Mouse (Mus musculus): ENCODE data around the gene Zfp60. TPM values are rescaled to one million over a fixed set of nuclear protein-coding genes. Genes with fewer than 3 reads are reported as not detected.

The Zfp60 gene
- 0.43 and 0.51 TPM in 2 replicates for polyA plus RNA-seq (2012)

DNA sequence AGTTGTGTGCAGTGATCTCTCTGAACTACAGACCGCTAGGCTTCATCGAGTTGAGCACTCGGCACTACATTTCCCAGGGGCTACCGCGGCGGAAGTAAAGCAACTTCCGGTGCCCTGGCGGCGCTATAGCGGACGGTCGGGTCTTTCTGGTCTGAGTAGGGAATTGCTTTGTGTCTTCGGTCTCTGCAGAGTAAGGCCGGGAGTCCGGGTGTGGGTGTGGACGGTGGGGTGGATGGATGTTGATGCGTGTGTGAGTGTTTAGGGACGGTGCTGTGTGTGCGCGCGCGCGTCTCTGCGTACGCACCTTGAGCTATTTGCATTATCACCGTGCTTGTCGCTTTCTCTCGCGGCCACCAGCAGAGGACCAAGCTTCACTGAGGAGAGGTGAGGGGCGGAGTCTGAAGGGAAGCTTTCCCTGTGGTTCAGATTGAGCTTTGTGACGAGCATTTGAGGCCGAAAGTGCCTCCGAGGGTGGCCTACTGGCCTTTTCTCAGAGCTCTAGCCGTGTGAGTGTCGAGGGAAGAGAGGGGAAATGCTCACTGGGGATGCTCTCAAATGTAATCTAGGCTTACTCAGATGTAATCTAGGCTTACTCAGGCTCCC, at the start of gene Zfp60:
Gene Zfp60, plus strand, starts transcription at position 109 of the 603 bp plus-strand sequence.
- TF ChIP-seq GATA1 (IDR thresholded peaks at IDR 0.05; ENCODE audit: low read length), result no peak

DNA sequence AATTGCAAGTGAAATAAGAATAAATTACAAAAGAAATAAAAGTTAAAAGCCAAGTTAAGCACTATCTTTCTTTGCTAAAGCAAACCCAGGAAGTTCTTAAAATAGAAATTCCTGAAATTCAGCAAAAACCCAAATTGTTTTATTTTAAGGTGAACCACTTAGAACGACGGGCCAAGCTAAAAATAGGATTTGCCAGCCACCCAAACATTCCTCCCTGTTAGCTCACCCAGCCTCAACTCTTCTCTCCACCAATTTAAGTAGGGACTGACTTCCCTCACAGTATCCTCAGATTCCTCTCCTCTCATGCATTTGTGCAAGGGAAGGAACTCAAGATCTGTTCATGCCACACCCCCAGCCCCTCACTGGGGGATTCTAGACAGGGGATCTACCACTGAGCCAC, 48.0 kb upstream of the Zfp60 start:
- no peak for TF ChIP-seq GATA1 (IDR thresholded peaks at IDR 0.05; ENCODE audit: low read length)

DNA sequence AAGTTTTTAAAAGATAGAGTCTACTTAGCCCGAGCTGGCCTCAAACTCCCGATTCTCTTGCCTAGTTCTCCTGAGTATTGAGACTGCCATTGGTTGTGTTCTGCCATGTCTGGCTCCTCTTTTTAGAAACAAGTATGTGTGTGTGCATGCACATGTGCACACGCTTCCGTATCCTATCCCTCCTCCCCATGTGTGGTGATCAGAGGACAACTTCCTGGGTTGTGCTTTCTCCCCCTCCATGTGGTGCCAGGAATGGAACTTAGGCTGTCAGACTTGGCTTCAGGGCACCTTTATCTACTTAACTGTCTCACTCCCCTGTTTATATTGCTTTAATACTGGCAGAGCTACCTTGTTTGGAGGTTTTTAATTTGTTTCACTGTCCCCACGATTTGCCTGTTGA, 46.0 kb upstream of the Zfp60 start:
- TF ChIP-seq GATA1 (IDR thresholded peaks at IDR 0.05; ENCODE audit: low read length), result no peak

DNA sequence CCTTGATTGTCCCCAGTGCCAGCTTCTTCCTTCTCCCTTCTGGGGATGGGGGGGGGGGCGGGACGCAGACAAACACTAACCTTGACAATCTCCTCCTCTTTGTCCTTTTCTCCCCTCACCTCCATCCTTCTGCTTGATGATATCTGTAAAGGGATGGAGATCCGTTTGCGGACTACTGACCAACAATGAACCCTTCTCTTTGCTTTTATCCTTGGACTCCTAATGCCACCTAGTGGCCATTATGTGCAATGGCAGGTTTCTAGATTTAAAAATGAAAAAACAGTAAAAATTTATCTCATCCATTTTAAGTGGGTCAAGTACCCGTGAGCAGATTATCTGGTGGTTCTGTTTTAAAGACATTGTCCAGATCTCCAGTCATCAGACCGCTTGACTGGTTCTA, 45.5 kb upstream of the Zfp60 start:
- no peak for TF ChIP-seq GATA1 (IDR thresholded peaks at IDR 0.05; ENCODE audit: low read length)

DNA sequence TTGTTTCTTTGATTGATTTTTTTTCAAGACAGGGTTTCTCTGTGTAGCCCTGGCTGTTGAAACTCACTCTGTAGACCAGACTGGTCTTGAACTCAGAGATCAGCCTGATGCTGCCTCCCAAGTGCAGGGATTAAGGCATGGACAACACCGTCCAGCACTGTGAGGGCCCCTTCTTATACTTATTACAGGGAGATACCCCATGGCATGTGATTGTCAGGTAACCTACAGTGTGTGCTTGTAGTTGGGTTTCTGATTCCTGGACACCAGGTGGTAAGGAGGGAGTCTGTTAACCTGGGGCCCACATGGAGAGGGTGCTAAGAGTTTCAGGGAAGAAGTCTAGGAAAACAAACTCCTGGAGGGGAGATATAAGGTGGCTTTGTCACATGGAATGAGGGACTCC, 44.1 kb upstream of the Zfp60 start:
- no peak for TF ChIP-seq GATA1 (IDR thresholded peaks at IDR 0.05; ENCODE audit: low read length)

DNA sequence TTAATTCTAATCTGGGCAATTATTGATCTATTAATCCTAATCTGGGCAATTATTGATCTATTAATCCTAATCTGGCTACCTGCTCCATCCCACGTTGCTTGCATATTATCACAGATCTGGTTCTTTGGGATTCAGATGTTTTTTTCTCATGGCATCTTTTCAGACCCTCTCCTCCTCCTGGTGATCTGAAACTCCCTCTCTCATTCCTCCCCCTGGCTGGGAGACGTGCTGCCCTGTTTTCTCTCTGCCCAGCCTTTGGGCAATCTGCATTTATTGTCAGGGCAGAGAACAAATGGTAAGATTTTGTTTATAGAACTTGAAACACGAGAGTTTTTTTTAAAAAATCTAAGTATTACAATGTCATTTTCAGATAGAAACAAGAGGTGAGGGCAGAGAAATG, 43.4 kb upstream of the Zfp60 start:
- TF ChIP-seq GATA1 (IDR thresholded peaks at IDR 0.05; ENCODE audit: low read length), result no peak

DNA sequence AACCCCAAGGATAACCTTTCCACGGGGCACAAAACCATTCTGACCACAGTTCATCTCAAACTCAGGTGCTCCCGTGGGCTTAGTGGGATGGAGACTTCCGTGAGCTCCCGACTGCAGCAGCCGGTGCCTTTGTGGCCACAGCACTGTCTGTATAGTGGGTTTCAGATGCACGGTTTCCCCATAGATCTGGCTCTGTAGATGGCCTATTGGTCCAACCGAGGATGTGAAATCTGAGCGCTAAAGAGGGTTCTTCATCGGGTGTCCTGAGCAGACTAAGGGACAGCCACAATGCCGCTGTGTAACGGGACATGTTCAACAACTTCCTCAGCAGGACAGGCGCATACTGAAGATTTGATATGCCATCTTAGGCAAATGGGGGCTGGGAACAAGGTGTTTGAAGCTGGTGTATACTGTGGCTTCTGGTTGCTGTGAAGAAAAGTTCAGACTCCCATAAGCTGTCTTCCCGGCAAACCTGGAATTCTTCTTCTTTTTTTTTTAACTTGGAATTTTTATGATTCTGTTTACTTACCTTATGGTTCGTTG, 42.9 kb upstream of the Zfp60 start:
- no peak for TF ChIP-seq GATA1 (IDR thresholded peaks at IDR 0.05; ENCODE audit: low read length)

DNA sequence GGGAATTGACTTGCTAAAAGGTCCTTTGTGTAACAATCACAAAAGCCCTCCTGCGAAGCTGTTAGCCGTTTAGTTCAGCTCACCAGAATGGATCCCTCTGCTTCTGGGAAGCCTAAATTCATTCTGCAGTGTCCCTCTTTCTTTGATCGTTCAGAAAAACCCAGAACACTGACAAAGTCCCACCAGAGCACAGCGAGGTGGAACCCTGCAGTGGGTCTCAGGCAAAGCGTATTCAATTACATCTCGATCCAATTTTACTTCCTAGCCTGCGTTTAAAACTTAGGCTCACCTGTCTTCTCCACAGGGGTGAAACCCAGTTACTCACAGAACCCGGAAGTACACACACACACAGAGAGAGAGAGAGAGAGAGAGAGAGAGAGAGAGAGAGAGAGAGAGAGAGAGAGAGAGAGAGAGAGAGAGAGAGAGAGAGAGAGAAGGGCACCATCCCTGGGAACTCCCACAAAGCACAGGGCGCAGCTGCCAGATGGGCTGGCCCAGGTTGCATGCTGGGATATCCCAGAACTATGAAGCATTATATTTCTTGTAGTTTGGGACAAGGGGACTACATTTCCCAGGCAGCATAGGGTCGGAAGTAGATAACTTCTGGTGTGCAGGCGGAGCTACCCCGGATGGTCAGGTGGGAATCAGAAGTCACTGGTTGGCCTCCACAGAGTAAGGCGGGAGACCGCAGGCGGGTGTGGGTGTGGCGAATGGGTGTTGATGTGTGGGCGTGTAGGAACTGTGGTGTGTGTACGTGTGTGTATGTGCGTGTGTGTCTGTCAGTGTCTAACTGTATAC, 42.2 kb upstream of the Zfp60 start, which contains the start of gene Zfp607b:
Gene Zfp607b, plus strand, starts transcription at position 526 of the 798 bp plus-strand sequence.
- no peak for TF ChIP-seq GATA1 (IDR thresholded peaks at IDR 0.05; ENCODE audit: low read length)

DNA sequence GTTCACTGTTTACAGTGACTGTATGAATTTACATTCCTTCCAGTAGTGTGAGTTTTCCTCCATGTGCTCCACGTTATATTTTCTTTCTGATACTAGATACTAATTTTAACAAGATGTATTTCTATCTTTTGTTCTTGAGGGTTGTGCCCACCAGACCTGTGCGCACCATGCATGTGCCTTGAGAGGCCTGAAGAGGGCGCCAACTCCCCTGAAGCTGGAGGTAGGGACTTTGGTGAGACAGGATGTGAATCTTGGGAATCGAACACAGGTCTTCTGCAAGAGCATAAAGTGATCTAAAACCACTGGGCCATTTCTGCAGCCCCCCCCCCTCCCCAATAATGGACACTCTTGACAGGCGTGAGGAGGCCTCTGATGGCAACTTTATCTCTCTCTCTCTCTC, 40.1 kb upstream of the Zfp60 start:
- TF ChIP-seq GATA1 (IDR thresholded peaks at IDR 0.05; ENCODE audit: low read length), result no peak

DNA sequence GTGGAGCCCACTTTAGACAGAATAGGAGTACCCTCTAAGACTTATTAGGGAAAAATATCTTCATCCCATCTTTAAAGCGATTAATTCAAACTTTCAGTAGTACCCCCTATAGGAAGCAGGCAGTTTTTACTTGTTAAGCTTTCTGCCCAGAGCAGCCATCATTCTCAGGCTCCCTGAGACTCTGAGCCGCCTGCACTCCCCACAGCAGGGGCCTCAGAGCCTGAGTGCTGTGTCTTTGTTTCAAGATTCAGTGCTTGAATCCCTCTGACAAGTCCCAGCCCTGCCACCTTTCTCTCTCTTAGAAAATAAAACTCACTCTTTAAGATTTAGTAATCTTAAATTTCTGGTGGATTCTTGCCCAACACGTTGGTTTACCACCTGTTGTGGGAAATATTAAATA, 34.5 kb upstream of the Zfp60 start:
- no peak for TF ChIP-seq GATA1 (IDR thresholded peaks at IDR 0.05; ENCODE audit: low read length)

DNA sequence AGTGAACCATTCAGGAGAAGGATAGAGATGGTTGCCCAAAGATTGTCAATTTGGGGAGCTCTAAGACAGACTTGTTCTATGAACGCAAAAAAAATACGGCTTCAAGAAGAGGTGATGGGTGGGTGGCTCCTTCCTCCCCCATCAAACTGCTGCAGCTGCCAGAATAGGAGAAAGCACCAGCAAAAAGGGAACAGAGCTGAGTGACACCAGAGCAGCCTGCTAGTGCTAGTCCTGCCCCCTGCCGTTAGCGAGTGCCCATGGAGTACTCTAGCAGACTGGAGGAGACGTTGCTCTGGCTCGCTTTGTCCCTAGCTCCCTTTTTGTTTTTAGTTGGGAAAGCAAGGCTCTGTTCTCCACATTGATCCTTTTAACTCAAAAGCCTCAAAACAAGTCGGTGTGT, 20.8 kb upstream of the Zfp60 start:
- TF ChIP-seq GATA1 (IDR thresholded peaks at IDR 0.05; ENCODE audit: low read length), result no peak

DNA sequence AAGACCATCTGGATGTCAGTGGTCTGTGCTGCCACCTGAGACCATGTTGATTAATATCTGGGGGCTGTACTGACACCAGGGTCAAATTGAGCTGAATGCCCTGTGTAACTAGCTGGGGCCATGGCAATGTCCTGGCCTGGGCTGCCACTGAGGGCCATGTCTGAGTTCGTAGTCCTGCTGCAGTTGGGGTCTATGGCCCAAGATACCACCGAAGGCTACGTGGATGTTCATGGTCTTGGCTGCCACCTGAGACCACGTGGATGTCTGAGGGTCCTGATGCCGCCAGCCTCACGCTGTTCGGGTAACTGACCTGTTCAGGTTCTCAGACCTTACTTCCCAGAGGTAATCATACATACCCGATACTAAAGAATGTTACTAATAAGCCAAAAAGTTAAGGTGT, 9.2 kb upstream of the Zfp60 start:
- no peak for TF ChIP-seq GATA1 (IDR thresholded peaks at IDR 0.05; ENCODE audit: low read length)

DNA sequence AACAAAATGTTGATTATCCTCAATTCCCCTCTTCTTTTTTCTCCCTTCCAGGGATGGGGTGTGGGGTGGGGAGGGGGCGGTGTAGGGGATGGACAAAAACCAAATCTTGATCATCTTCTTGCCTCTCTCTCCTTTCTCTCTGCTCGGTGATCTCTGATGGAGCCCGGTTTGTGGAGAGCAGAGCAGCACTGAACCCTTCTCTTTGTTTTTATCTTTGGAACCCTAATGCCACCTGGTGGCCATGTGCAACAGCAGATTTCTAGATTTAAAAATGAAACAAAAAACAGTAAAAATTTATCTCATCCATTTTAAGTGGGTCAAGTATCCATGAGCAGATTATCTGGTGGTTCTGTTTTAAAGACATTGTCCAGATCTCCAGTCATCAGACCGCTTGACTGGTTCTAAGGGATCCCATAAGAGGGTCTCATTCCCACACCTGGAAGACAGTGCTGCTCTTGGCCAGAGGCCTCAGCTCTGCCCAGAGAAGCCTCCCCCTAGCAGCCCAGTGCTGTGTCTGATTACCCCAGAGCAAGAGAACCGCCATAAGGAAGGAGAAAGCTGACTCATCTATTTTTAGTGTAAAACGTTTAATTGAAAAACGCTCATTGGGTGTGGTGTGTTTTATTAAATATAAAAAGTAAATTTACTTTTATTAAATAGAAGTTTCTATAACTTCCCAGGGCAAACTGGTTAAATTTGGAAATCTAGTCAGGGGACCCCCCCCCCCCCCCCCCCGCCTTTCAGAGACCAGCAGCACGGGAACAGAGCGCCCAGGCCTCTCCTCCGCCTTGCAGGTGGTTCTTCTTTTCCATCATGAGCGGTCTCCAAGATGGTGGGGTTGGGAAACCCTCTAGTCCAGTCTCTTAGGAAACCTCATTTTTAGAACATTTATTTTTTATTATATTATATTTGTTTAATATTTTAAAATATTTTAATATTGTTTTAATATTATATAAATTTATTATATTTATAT, 5.3 kb upstream of the Zfp60 start:
- no peak for TF ChIP-seq GATA1 (IDR thresholded peaks at IDR 0.05; ENCODE audit: low read length)

DNA sequence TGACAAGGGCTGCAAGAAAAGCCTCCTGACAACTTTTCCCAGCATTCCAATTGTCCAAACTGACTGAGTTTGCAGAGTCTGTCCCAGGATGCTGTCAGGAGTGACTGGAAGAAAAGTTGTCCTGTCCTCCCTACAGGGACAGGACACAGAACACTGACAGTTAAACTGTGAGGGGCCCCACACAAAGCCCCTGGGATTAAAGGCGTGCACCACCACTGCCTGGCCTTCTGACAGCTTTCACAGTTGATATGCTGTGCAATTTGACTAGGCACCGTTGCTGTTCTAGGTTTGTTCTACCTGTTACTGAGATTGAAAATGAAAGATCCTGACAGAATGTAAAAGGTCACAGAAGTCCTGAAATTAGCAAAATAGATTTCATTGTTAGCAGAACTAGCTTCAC, 3.7 kb upstream of the Zfp60 start:
- no peak for TF ChIP-seq GATA1 (IDR thresholded peaks at IDR 0.05; ENCODE audit: low read length)

DNA sequence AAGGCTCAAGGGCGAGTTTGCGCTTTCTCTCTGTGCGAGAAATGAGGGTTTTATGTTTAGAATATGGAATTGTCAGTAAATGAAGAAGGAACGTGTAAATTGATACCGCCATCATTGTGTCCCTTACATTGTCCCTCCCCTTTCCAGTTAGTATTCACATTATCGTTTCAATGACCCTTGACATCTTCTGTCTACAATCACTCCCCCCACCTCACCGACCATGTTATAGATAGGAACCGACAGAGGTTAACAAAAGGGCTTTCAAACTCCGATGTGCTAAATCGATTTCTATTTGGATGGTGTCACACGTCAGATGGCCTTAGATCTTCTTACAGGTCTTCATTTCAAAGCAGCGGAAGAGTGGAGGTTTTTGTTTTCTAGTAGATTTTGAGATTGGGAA, 757 bp downstream of the Zfp60 start:
- TF ChIP-seq GATA1 (IDR thresholded peaks at IDR 0.05; ENCODE audit: low read length), result no peak

DNA sequence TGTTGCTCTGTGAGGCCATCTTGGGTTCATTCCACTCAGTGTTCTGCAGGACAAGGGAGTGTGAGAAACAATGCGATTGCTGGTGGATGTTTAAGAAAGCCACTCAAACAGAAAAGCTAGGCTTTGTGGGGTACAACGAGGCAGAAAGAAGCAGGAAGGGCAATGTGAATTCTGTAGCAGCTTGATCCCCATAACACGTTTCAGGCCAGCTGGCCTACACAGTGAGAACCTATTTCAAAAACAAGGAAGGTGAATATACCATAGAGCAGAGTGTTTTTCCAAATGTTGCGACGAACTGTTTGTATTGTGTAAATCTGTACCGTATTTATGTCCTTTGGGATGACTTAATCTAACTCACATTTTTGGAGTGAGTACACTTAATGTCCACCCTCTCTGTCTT, 1.3 kb downstream of the Zfp60 start:
- no peak for TF ChIP-seq GATA1 (IDR thresholded peaks at IDR 0.05; ENCODE audit: low read length)

Measured in G1E-ER4 (cell line).